Mouse (Mus musculus) forebrain, embryonic 16.5 days (tissue): ENCODE data around the gene Gm44973. TPM values are rescaled to one million over a fixed set of nuclear protein-coding genes. Genes with fewer than 3 reads are reported as not detected.

Source experiments
- ATAC-seq: fragments of 200-750 bp; cut with Nextera tagmentation; 2 replicates; pipeline ENCODE4 v1.8.0; 2017; ENCODE audit warnings: mild to moderate bottlenecking, moderate library complexity
- H3K27ac ChIP-seq: fragments of 300-500 bp; sonication (generic); 2 replicates; pipeline ENCODE4 v1.5.1; 2014; ENCODE audit warnings: low read length, control low read depth
- H3K27me3 ChIP-seq: fragments of 300-500 bp; sonication (generic); replicated peaks from 2 replicates; pipeline ENCODE4 v1.6.1; 2014; ENCODE audit warnings: low read length; ENCODE audit not compliant: control insufficient read depth, insufficient read depth
- H3K36me3 ChIP-seq: fragments of 300-500 bp; sonication (generic); 2 replicates; pipeline ENCODE4 v1.6.1; 2014; ENCODE audit not compliant: control insufficient read depth, insufficient read depth
- H3K4me1 ChIP-seq: fragments of 300-500 bp; sonication (generic); replicated peaks from 2 replicates; pipeline ENCODE4 v1.6.1; 2014; ENCODE audit warnings: low read length; ENCODE audit not compliant: control insufficient read depth, insufficient read depth
- H3K4me2 ChIP-seq: fragments of 300-500 bp; sonication (generic); 2 replicates; pipeline ENCODE4 v1.6.1; 2014; ENCODE audit warnings: mild to moderate bottlenecking, low read length, control low read depth
- H3K4me3 ChIP-seq: fragments of 300-500 bp; sonication (generic); replicated peaks from 2 replicates; pipeline ENCODE4 v1.5.1; 2014; ENCODE audit warnings: mild to moderate bottlenecking, low read length, control low read depth
- H3K9ac ChIP-seq: fragments of 300-500 bp; sonication (generic); replicated peaks from 2 replicates; pipeline ENCODE4 v1.6.1; 2014; ENCODE audit warnings: low read depth, low read length, control low read depth
- H3K9me3 ChIP-seq: fragments of 300-500 bp; sonication (generic); 2 replicates; pipeline ENCODE4 v1.6.1; 2016; ENCODE audit warnings: low read length; ENCODE audit not compliant: control insufficient read depth
- WGBS: fragments of 180-500 bp; shearing (Covaris S2); extraction: QIAGEN DNeasy Blood & Tissue Kit; methylation state at CpG from one replicate; pipeline ENCODE4 v1.1.7; 2014; 5-methylcytosine and 5-hydroxymethylcytosine counted together
- polyA plus RNA-seq: library from polyadenylated mRNA; unstranded; fragments of >200 nt; fragmentation: Nextera tagmentation; extraction: Ambion mirVana; gene quantifications from 2 replicates; pipeline ENCODE4 v1.2.1, GENCODE M21; 2015

Gene Gm44973
- polyA plus RNA-seq = 0.91 TPM in 1 of 2 replicates, not detected in the other

- ATAC-seq = peak; percentile 74
- under 1% methylated on average over 55 of the region's 76 CpGs for WGBS
- peak within 1 kb of the TSS; percentile 88 for H3K4me3 ChIP-seq
- peak within 1 kb of the TSS; percentile 99 for H3K27ac ChIP-seq
- peaks cover 15% of the 10 kb centered on the region for H3K36me3 ChIP-seq
- no peaks in the 10 kb centered on the region for H3K27me3 ChIP-seq
- H3K9ac ChIP-seq = peak within 1 kb of the TSS; percentile 90
- H3K4me2 ChIP-seq = peak within 1 kb of the TSS; percentile 71
- no peaks in the 10 kb centered on the region for H3K9me3 ChIP-seq
- H3K4me1 ChIP-seq = peaks cover 17% of the 10 kb centered on the region
Measured at GRCm38 (mm10) chr7:5015118-5016001, at the start of gene Gm44973. Gene Gm44973, plus strand, starts transcription at chr7:5015496.

GRCm38 (mm10) chr7:4971068-4971467, 44.2 kb upstream of the Gm44973 start, which contains the start of gene Sbk3:
Gene Sbk3, minus strand, starts transcription at chr7:4971168.
- H3K4me2 ChIP-seq = no peak within 1 kb of the TSS
- H3K36me3 ChIP-seq = no peaks in the 10 kb centered on the region
- no peaks in the 10 kb centered on the region for H3K27me3 ChIP-seq
- no peaks in the 10 kb centered on the region for H3K9me3 ChIP-seq
- no peak for ATAC-seq
- no peak within 1 kb of the TSS for H3K9ac ChIP-seq
- H3K4me3 ChIP-seq = no peak within 1 kb of the TSS
- WGBS = 40% methylated on average over 6 of the region's 6 CpGs
- no peak within 1 kb of the TSS for H3K27ac ChIP-seq
- H3K4me1 ChIP-seq = no peaks in the 10 kb centered on the region

GRCm38 (mm10) chr7:4971710-4972109, 43.6 kb upstream of the Gm44973 start:
- H3K9me3 ChIP-seq = peaks cover under 1% of the 10 kb centered on the region; the same call in 1 of the 2 replicates
- H3K36me3 ChIP-seq = no peaks in the 10 kb centered on the region
- no peaks in the 10 kb centered on the region for H3K4me1 ChIP-seq
- H3K27me3 ChIP-seq = no peaks in the 10 kb centered on the region
- 36% methylated on average over 7 of the region's 7 CpGs for WGBS
- no peak overlapping the region for H3K4me2 ChIP-seq
- no peak for ATAC-seq
- H3K9ac ChIP-seq = no peak overlapping the region
- H3K4me3 ChIP-seq = no peak overlapping the region
- H3K27ac ChIP-seq = no peak overlapping the region

- Histone ChIP-seq H3K4me2 (no peak overlapping the region), H3K27me3 (no peaks in the 10 kb centered on the region)
- WGBS = 80% methylated on average over 18 of the region's 18 CpGs
Measured at GRCm38 (mm10) chr7:4972321-4973047, 42.8 kb upstream of the Gm44973 start.

GRCm38 (mm10) chr7:4975455-4975854, 39.8 kb upstream of the Gm44973 start:
- Histone ChIP-seq H3K9ac (no peak overlapping the region), H3K4me2 (no peak overlapping the region), H3K27me3 (no peaks in the 10 kb centered on the region), H3K27ac (no peak overlapping the region), H3K36me3 (no peaks in the 10 kb centered on the region), H3K9me3 (peaks cover 4% of the 10 kb centered on the region; the same call in 1 of the 2 replicates), H3K4me1 (no peaks in the 10 kb centered on the region), H3K4me3 (no peak overlapping the region)
- WGBS = 63% methylated on average over 4 of the region's 4 CpGs
- ATAC-seq = no peak

More at GRCm38 (mm10) chr7:4972321-4973047, 42.8 kb upstream of the Gm44973 start:
- no peak for ATAC-seq
- H3K4me1 ChIP-seq = no peaks in the 10 kb centered on the region
- no peak overlapping the region for H3K9ac ChIP-seq
- no peak overlapping the region for H3K27ac ChIP-seq
- peaks cover 4% of the 10 kb centered on the region; the same call in 1 of the 2 replicates for H3K9me3 ChIP-seq
- no peaks in the 10 kb centered on the region for H3K36me3 ChIP-seq
- H3K4me3 ChIP-seq = no peak overlapping the region

- Histone ChIP-seq H3K9me3 (peaks cover 4% of the 10 kb centered on the region; the same call in 1 of the 2 replicates), H3K27ac (no peak overlapping the region), H3K36me3 (no peaks in the 10 kb centered on the region), H3K4me2 (no peak overlapping the region), H3K9ac (no peak overlapping the region), H3K27me3 (no peaks in the 10 kb centered on the region), H3K4me3 (no peak overlapping the region), H3K4me1 (no peaks in the 10 kb centered on the region)
- no peak for ATAC-seq
- 91% methylated on average over 7 of the region's 7 CpGs for WGBS
Measured at GRCm38 (mm10) chr7:4976832-4977231, 38.5 kb upstream of the Gm44973 start.

- no peak overlapping the region for H3K27ac ChIP-seq
- no peak for ATAC-seq
- H3K4me1 ChIP-seq = peaks cover 6% of the 10 kb centered on the region; the same call in 1 of the 2 replicates
- H3K4me2 ChIP-seq = no peak overlapping the region
- H3K4me3 ChIP-seq = no peak overlapping the region
- no peaks in the 10 kb centered on the region for H3K9me3 ChIP-seq
- WGBS = 78% methylated on average over 2 of the region's 2 CpGs
- no peak overlapping the region for H3K9ac ChIP-seq
- H3K36me3 ChIP-seq = peaks cover 15% of the 10 kb centered on the region
- H3K27me3 ChIP-seq = no peaks in the 10 kb centered on the region
Measured at GRCm38 (mm10) chr7:4988250-4988649, 27.0 kb upstream of the Gm44973 start.

- Histone ChIP-seq H3K9me3 (no peaks in the 10 kb centered on the region), H3K4me2 (peak overlapping the region; percentile 90), H3K4me3 (no peak overlapping the region), H3K27me3 (no peaks in the 10 kb centered on the region), H3K36me3 (peaks cover 21% of the 10 kb centered on the region), H3K4me1 (peaks cover 39% of the 10 kb centered on the region), H3K9ac (no peak overlapping the region), H3K27ac (no peak overlapping the region)
- 42% methylated on average over 55 of the region's 55 CpGs for WGBS
- ATAC-seq = no peak
Measured at GRCm38 (mm10) chr7:4993347-4993998, 21.8 kb upstream of the Gm44973 start.
